Mouse (Mus musculus): Measurements from ENCODE around the gene Lpar1.

Lpar1 gene

DNA sequence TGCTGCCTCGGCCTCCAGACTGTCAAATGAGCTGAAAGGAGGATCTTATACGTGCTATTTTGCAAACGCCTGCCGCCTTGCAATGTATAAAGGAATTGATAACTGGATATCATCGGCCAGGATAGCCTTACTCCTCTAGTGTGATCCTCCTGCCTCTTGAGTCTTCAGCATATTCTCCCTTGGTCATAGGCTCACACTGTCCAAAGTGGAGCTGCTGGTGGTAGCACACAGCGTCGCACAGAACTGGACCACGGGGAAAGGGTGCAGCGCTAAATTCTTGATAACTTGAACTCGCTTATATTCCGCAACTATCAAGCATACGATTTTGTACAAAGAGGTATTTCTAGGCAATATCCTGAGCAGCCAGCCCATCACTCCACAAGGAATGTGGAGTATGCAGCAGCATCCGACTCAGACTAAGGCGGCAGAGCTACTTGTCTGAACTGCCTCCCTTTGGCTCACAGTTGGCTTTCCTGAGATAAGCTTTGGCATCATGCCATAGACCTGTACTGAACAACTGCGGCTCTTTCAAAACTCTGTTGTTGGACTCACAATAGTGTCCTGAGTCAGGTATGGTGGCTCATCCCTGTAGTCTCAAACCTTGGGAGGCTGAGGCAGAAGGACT lies 18.9 kb downstream of the Lpar1 start:
- no peak for DNase-seq (ENCODE audit: low read depth, low spot score)
- H3K27me3 ChIP-seq (ENCODE audit: control insufficient read depth, insufficient read depth, low read length, poor library complexity, severe bottlenecking) = no peaks in the 10 kb centered on the region
- H3K36me3 ChIP-seq (ENCODE audit: control insufficient read depth, insufficient read depth, low read length, poor library complexity, severe bottlenecking) = no peaks in the 10 kb centered on the region

DNA sequence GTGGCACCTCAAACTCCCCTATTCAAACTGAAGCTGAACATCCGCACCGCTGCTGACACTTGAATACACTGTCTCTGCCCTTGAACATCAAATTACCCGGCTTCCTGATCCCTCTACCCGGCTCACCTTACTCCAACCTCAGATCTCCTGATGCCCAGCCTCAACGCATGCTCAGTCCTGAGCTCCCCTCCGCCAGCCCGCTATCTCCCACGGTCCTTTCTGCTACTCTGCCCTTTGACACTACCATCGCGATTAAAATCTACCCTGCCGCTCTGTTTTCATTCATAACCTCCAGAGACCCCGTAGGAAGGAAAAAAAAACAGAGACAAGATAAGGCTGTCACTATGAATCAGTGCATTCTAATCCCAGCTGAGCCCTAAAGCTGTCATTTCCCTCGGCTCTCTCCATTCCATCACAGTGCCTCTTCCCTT lies 19.5 kb downstream of the Lpar1 start:
- H3K27me3 ChIP-seq (ENCODE audit: control insufficient read depth, insufficient read depth, low read length, poor library complexity, severe bottlenecking) = no peaks in the 10 kb centered on the region
- no peaks in the 10 kb centered on the region for H3K36me3 ChIP-seq (ENCODE audit: control insufficient read depth, insufficient read depth, low read length, poor library complexity, severe bottlenecking)
- no peak for DNase-seq (ENCODE audit: low read depth, low spot score)

- H3K36me3 ChIP-seq (ENCODE audit: control insufficient read depth, insufficient read depth, low read length, poor library complexity, severe bottlenecking) = no peaks in the 10 kb centered on the region
- H3K27me3 ChIP-seq (ENCODE audit: control insufficient read depth, insufficient read depth, low read length, poor library complexity, severe bottlenecking) = no peaks in the 10 kb centered on the region
- DNase-seq (ENCODE audit: low read depth, low spot score) = no peak
Observed at GRCm38 (mm10) chr4:58533519-58533918, 20.2 kb downstream of the Lpar1 start.

GRCm38 (mm10) chr4:58532326-58532725 lies 21.4 kb downstream of the Lpar1 start:
- Histone ChIP-seq H3K36me3 (ENCODE audit: control insufficient read depth, insufficient read depth, low read length, poor library complexity, severe bottlenecking) (no peaks in the 10 kb centered on the region), H3K27me3 (ENCODE audit: control insufficient read depth, insufficient read depth, low read length, poor library complexity, severe bottlenecking) (no peaks in the 10 kb centered on the region)
- DNase-seq (ENCODE audit: low read depth, low spot score) = no peak

GRCm38 (mm10) chr4:58530706-58531105 lies 23.0 kb downstream of the Lpar1 start:
- Histone ChIP-seq H3K36me3 (ENCODE audit: control insufficient read depth, insufficient read depth, low read length, poor library complexity, severe bottlenecking) (no peaks in the 10 kb centered on the region), H3K27me3 (ENCODE audit: control insufficient read depth, insufficient read depth, low read length, poor library complexity, severe bottlenecking) (no peaks in the 10 kb centered on the region)
- no peak for DNase-seq (ENCODE audit: low read depth, low spot score)

DNA sequence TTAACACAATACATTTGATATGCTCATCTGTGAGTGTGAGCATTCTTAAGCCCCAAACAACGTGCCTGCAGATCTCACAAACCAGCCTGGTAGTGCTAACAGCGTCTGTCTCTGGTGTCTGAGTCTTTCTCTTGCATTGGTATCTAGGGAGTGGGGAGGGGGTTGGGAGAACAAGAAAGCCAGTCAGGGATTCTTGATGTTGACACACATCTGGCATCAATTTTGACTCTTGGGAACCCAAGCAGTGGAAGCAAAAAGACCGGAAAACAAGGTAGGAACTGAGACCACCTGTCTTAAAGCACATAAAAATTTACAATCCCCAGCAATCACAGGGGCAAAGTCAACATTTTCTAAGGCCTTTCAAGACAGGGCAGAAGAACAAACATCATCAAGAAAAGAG lies 23.4 kb downstream of the Lpar1 start:
- no peak for DNase-seq (ENCODE audit: low read depth, low spot score)
- Histone ChIP-seq H3K36me3 (ENCODE audit: control insufficient read depth, insufficient read depth, low read length, poor library complexity, severe bottlenecking) (no peaks in the 10 kb centered on the region), H3K27me3 (ENCODE audit: control insufficient read depth, insufficient read depth, low read length, poor library complexity, severe bottlenecking) (no peaks in the 10 kb centered on the region)

DNA sequence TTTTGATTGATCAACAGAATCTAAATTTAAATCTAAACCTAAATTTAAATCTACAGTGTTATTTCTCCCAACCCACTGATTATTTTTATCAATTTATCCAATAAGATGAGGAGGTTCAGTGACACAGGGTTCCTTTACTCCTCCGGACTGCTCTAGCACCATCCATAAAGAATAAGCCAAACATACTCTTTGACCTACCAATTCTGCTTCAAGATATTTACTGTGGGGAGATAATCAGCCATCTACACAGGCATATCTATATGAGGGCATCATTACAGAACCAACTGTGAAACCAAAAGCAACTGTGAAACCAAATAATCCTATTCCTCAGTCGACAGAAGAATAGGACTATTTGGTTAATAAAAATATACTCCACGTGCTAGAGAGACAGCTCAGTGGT lies 25.8 kb downstream of the Lpar1 start:
- Histone ChIP-seq H3K36me3 (ENCODE audit: control insufficient read depth, insufficient read depth, low read length, poor library complexity, severe bottlenecking) (no peaks in the 10 kb centered on the region), H3K27me3 (ENCODE audit: control insufficient read depth, insufficient read depth, low read length, poor library complexity, severe bottlenecking) (no peaks in the 10 kb centered on the region)
- DNase-seq (ENCODE audit: low read depth, low spot score) = no peak

DNA sequence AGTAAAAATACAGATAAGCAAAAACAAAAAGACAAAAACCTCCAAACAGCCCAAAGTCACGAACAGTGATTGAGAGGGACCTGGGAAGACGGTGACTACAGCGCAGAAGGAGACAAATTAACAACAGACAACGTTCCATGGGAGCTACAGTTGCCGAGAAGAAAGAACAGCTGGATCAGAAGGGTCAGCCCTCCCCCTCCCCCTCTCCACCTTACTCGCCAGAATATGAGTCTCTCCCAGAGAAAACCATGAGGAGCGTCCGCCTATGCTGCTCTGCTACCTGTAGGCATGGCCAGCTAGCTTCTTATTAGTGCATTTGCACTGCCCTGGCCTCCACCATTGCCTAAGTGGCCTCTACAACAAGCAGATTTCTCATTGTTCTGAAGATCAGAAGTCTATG lies 32.6 kb downstream of the Lpar1 start:
- Histone ChIP-seq H3K36me3 (ENCODE audit: control insufficient read depth, insufficient read depth, low read length, poor library complexity, severe bottlenecking) (no peaks in the 10 kb centered on the region), H3K27me3 (ENCODE audit: control insufficient read depth, insufficient read depth, low read length, poor library complexity, severe bottlenecking) (no peaks in the 10 kb centered on the region)
- no peak for DNase-seq (ENCODE audit: low read depth, low spot score)

GRCm38 (mm10) chr4:58520531-58520930 lies 33.2 kb downstream of the Lpar1 start:
- Histone ChIP-seq H3K36me3 (ENCODE audit: control insufficient read depth, insufficient read depth, low read length, poor library complexity, severe bottlenecking) (no peaks in the 10 kb centered on the region), H3K27me3 (ENCODE audit: control insufficient read depth, insufficient read depth, low read length, poor library complexity, severe bottlenecking) (no peaks in the 10 kb centered on the region)
- DNase-seq (ENCODE audit: low read depth, low spot score) = no peak

GRCm38 (mm10) chr4:58519891-58520290 lies 33.8 kb downstream of the Lpar1 start:
- no peaks in the 10 kb centered on the region for H3K27me3 ChIP-seq (ENCODE audit: control insufficient read depth, insufficient read depth, low read length, poor library complexity, severe bottlenecking)
- no peaks in the 10 kb centered on the region for H3K36me3 ChIP-seq (ENCODE audit: control insufficient read depth, insufficient read depth, low read length, poor library complexity, severe bottlenecking)
- DNase-seq (ENCODE audit: low read depth, low spot score) = no peak

- no peak for DNase-seq (ENCODE audit: low read depth, low spot score)
- H3K36me3 ChIP-seq (ENCODE audit: control insufficient read depth, insufficient read depth, low read length, poor library complexity, severe bottlenecking) = no peaks in the 10 kb centered on the region
- H3K27me3 ChIP-seq (ENCODE audit: control insufficient read depth, insufficient read depth, low read length, poor library complexity, severe bottlenecking) = no peaks in the 10 kb centered on the region
Observed at GRCm38 (mm10) chr4:58518215-58518988, 35.3 kb downstream of the Lpar1 start.

DNA sequence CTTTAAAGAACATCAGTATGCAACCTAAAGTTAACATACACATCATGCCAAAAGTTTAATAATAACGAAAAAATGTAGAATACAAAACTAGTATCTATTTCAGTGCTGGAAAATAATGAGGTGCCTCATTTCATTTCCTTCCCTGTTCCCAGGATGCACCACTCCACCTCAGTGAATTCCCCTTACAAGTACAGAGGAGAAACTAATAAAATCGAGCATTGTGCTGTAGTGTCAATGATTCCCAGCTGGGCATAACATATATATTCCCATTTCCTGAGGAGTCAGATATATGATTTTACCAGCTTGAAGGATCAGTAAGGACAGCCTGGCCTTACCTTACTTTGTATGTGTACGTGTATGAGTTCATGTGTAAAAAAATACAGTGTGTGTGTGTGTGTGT lies 36.9 kb downstream of the Lpar1 start:
- no peak for DNase-seq (ENCODE audit: low read depth, low spot score)
- Histone ChIP-seq H3K36me3 (ENCODE audit: control insufficient read depth, insufficient read depth, low read length, poor library complexity, severe bottlenecking) (no peaks in the 10 kb centered on the region), H3K27me3 (ENCODE audit: control insufficient read depth, insufficient read depth, low read length, poor library complexity, severe bottlenecking) (no peaks in the 10 kb centered on the region)

DNA sequence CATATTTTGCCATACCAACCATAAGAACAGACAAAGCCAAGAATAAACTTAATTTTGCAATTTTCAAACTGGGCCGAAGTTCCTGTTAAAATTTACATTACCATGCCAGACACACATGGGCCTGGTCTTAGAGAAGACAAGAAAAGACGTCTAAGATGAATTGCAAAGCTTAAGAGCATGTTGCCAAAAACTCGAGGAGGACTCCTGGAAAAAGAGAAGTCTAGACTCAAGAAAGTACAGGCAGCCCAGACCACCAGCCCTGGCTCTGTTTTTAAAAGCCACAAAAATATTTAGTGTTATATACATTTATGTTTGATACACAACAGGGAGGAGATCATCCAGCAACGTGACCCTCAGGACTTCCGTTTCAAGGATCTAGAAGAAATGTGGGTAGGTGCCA lies 37.5 kb downstream of the Lpar1 start:
- H3K27me3 ChIP-seq (ENCODE audit: control insufficient read depth, insufficient read depth, low read length, poor library complexity, severe bottlenecking) = no peaks in the 10 kb centered on the region
- no peak for DNase-seq (ENCODE audit: low read depth, low spot score)

GRCm38 (mm10) chr4:58511554-58511953 lies 42.1 kb downstream of the Lpar1 start:
- no peaks in the 10 kb centered on the region for H3K36me3 ChIP-seq (ENCODE audit: control insufficient read depth, insufficient read depth, low read length, poor library complexity, severe bottlenecking)
- no peaks in the 10 kb centered on the region for H3K27me3 ChIP-seq (ENCODE audit: control insufficient read depth, insufficient read depth, low read length, poor library complexity, severe bottlenecking)
- DNase-seq (ENCODE audit: low read depth, low spot score) = no peak

More for the DNA sequence above, 37.5 kb downstream of the Lpar1 start:
- no peaks in the 10 kb centered on the region for H3K36me3 ChIP-seq (ENCODE audit: control insufficient read depth, insufficient read depth, low read length, poor library complexity, severe bottlenecking)

DNA sequence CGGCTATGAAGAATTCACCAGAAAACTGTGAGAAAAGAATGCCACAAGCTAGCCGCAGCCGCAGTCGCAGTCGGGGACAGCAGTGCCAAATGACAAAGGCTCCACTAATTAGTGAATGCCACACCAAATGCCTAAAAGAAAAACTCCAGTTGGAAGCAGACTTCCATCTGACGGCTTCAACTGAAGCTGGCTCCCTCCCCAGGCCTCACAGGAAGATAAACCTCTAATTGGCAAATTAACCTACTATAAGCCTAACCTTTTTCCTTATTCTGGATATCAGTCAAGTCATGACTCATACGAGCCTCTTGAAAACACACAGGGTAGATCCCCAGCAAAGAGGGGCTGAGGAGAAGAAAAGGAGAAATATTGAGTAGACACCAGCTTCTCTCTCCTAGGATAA lies 44.9 kb downstream of the Lpar1 start:
- DNase-seq (ENCODE audit: low read depth, low spot score) = no peak
- no peaks in the 10 kb centered on the region for H3K36me3 ChIP-seq (ENCODE audit: control insufficient read depth, insufficient read depth, low read length, poor library complexity, severe bottlenecking)

More for the DNA sequence above, 44.9 kb downstream of the Lpar1 start:
- H3K27me3 ChIP-seq (ENCODE audit: control insufficient read depth, insufficient read depth, low read length, poor library complexity, severe bottlenecking) = no peaks in the 10 kb centered on the region
